Mouse (Mus musculus) E14TG2a.4 (cell line): ENCODE data around the gene Alox15.
"Not testable (repeated sequence)": the region's sequence is repeated elsewhere in the genome, so short reads cannot be mapped to it uniquely, and the experiment has no call there.

Experiments
- CTCF ChIP-seq: conservative IDR thresholded peaks from 2 replicates; pipeline ENCODE4 v1.5.1; 2014; ENCODE audit warnings: low read length
- POU5F1 ChIP-seq: IDR thresholded peaks from 2 replicates; pipeline ENCODE4 v1.6.1; 2014; ENCODE audit warnings: low read length, borderline replicate concordance

GRCm38 (mm10) chr11:70367701-70368100 lies 15.9 kb upstream of the Alox15 start:
- TF ChIP-seq CTCF, POU5F1: not testable (repeated sequence)
